Mouse (Mus musculus) hindbrain, postnatal 0 days (tissue): ENCODE results near the gene Hesx1. TPM values are rescaled to one million over a fixed set of nuclear protein-coding genes. Genes with fewer than 3 reads are reported as not detected.

ENCODE experiments used
- ATAC-seq: fragments of 200-750 bp; cut with Nextera tagmentation; 2 replicates; pipeline ENCODE4 v1.8.0; 2017; ENCODE audit warnings: mild to moderate bottlenecking, moderate TSS enrichment, moderate library complexity
- DNase-seq: peaks from one replicate; pipeline ENCODE4 v3.0.0-alpha.2; 2015; ENCODE audit warnings: low spot score
- H3K27ac ChIP-seq: fragments of 300-500 bp; sonication (generic); 2 replicates; pipeline ENCODE4 v1.5.1; 2014; ENCODE audit warnings: mild to moderate bottlenecking
- H3K27me3 ChIP-seq: fragments of 300-500 bp; sonication (generic); 2 replicates; pipeline ENCODE4 v1.6.1; 2014; ENCODE audit warnings: low read length, mixed read lengths; ENCODE audit not compliant: insufficient read depth
- H3K36me3 ChIP-seq: fragments of 300-500 bp; sonication (generic); 2 replicates; pipeline ENCODE4 v1.6.1; 2014; ENCODE audit warnings: low read length, mixed read lengths; ENCODE audit not compliant: insufficient read depth
- H3K4me1 ChIP-seq: fragments of 300-500 bp; sonication (generic); 2 replicates; pipeline ENCODE4 v1.6.1; 2014; ENCODE audit warnings: antibody characterized with exemption, low read length, mixed read lengths; ENCODE audit not compliant: insufficient read depth
- H3K4me2 ChIP-seq: fragments of 300-500 bp; sonication (generic); 2 replicates; pipeline ENCODE4 v1.6.1; 2014; ENCODE audit warnings: low read depth, mild to moderate bottlenecking, low read length, moderate library complexity, mixed read lengths
- H3K4me3 ChIP-seq: fragments of 300-500 bp; sonication (generic); 2 replicates; pipeline ENCODE4 v1.5.1; 2014; ENCODE audit warnings: low read length
- H3K9ac ChIP-seq: fragments of 300-500 bp; sonication (generic); replicated peaks from 2 replicates; pipeline ENCODE4 v1.6.1; 2014; ENCODE audit warnings: mild to moderate bottlenecking, low read length, moderate library complexity, mixed read lengths
- H3K9me3 ChIP-seq: fragments of 300-500 bp; sonication (generic); 2 replicates; pipeline ENCODE4 v1.6.1; 2016; ENCODE audit warnings: low read length, mixed read lengths
- CTCF ChIP-seq: IDR thresholded peaks from 2 replicates; pipeline ENCODE4 v1.5.1; 2016; ENCODE audit warnings: antibody characterized with exemption, control low read depth, low read depth
- WGBS: fragments of 180-500 bp; shearing (Covaris S2); extraction: QIAGEN DNeasy Blood & Tissue Kit; methylation state at CpG from one replicate; pipeline ENCODE4 v1.1.7; 2014; 5-methylcytosine and 5-hydroxymethylcytosine counted together
- polyA plus RNA-seq: library from polyadenylated mRNA; unstranded; fragments of >200 nt; fragmentation: Nextera tagmentation; extraction: Ambion mirVana; gene quantifications from 2 replicates; pipeline ENCODE4 v1.2.1, GENCODE M21; 2015
- total RNA-seq: library from RNA; depleted of rRNA; stranded (reverse); fragments of >200 nt; gene quantifications from 2 replicates; pipeline ENCODE4 v1.2.3, GENCODE M21; 2014

Hesx1 gene
- total and polyA plus RNA-seq, 2 experiments from 2014 or later: 0.59 TPM; not detected in 1

- Histone ChIP-seq H3K27ac (no peak overlapping the region), H3K4me1 (no peaks in the 10 kb centered on the region; the same call in 1 of the 2 replicates), H3K4me2 (peak overlapping the region; percentile 97), H3K9ac (0 out of 2 replicates have a peak overlapping the region, but pooled peaks have one; percentile 76), H3K27me3 (no peaks in the 10 kb centered on the region), H3K9me3 (no peaks in the 10 kb centered on the region), H3K4me3 (peak overlapping the region; percentile 99), H3K36me3 (no peaks in the 10 kb centered on the region)
- no peak for TF ChIP-seq CTCF
- ATAC-seq (no peak), DNase-seq (no peak)
- WGBS: 26% methylated on average over 12 of the region's 12 CpGs
Measured at GRCm38 (mm10) chr14:27040451-27040850, 46.2 kb downstream of the Hesx1 start.

GRCm38 (mm10) chr14:27042280-27042983, 48.2 kb downstream of the Hesx1 start:
- Histone ChIP-seq H3K27ac (no peak overlapping the region), H3K4me2 (no peak overlapping the region), H3K36me3 (no peaks in the 10 kb centered on the region), H3K9me3 (no peaks in the 10 kb centered on the region), H3K4me1 (no peaks in the 10 kb centered on the region; the same call in 1 of the 2 replicates), H3K4me3 (no peak overlapping the region), H3K27me3 (no peaks in the 10 kb centered on the region), H3K9ac (no peak overlapping the region)
- DNase-seq (no peak), ATAC-seq (no peak)
- WGBS: 52% methylated on average over 8 of the region's 8 CpGs
- TF ChIP-seq CTCF: no peak

GRCm38 (mm10) chr14:27043416-27043815, 49.2 kb downstream of the Hesx1 start:
- no peak for TF ChIP-seq CTCF

GRCm38 (mm10) chr14:27044221-27044966, 50.2 kb downstream of the Hesx1 start:
- DNase-seq (no peak), ATAC-seq (no peak)
- Histone ChIP-seq H3K4me1 (no peaks in the 10 kb centered on the region; the same call in 1 of the 2 replicates), H3K4me2 (no peak overlapping the region), H3K27ac (no peak overlapping the region), H3K9ac (no peak overlapping the region), H3K4me3 (no peak overlapping the region), H3K27me3 (no peaks in the 10 kb centered on the region), H3K9me3 (no peaks in the 10 kb centered on the region), H3K36me3 (no peaks in the 10 kb centered on the region)
- 9% methylated on average over 11 of the region's 11 CpGs for whole genome bisulfite sequencing
- TF ChIP-seq CTCF: no peak

More at GRCm38 (mm10) chr14:27043416-27043815, 49.2 kb downstream of the Hesx1 start:
- WGBS: 59% methylated on average over 5 of the region's 5 CpGs
- Histone ChIP-seq H3K36me3 (no peaks in the 10 kb centered on the region), H3K4me2 (no peak overlapping the region), H3K9me3 (no peaks in the 10 kb centered on the region), H3K4me1 (no peaks in the 10 kb centered on the region; the same call in 1 of the 2 replicates), H3K9ac (no peak overlapping the region), H3K27me3 (no peaks in the 10 kb centered on the region), H3K27ac (no peak overlapping the region; the same call in 1 of the 2 replicates), H3K4me3 (no peak overlapping the region)
- DNase-seq (no peak), ATAC-seq (no peak)

- H3K36me3 ChIP-seq: no peaks in the 10 kb centered on the region
- no peak overlapping the region for H3K4me2 ChIP-seq
- no peaks in the 10 kb centered on the region; the same call in 1 of the 2 replicates for H3K4me1 ChIP-seq
- no peak overlapping the region for H3K4me3 ChIP-seq
- no peak overlapping the region for H3K27ac ChIP-seq
- WGBS: 35% methylated on average over 2 of the region's 2 CpGs
- peak; percentile 25 for TF ChIP-seq CTCF
- H3K27me3 ChIP-seq: no peaks in the 10 kb centered on the region
- peak; percentile 43; the same call in 1 of the 2 replicates for ATAC-seq
- no peaks in the 10 kb centered on the region for H3K9me3 ChIP-seq
- H3K9ac ChIP-seq: no peak overlapping the region
- no peak for DNase-seq
Measured at GRCm38 (mm10) chr14:27044967-27045361, 50.7 kb downstream of the Hesx1 start.

- Histone ChIP-seq H3K27me3 (no peaks in the 10 kb centered on the region), H3K9ac (no peak overlapping the region), H3K4me3 (no peak overlapping the region), H3K4me2 (no peak overlapping the region), H3K4me1 (peaks cover 15% of the 10 kb centered on the region), H3K9me3 (no peaks in the 10 kb centered on the region), H3K36me3 (no peaks in the 10 kb centered on the region), H3K27ac (no peak overlapping the region; the same call in 1 of the 2 replicates)
- ATAC-seq (no peak), DNase-seq (no peak)
- TF ChIP-seq CTCF: no peak
- WGBS: 31% methylated on average over 8 of the region's 8 CpGs
Measured at GRCm38 (mm10) chr14:27048231-27048956, 54.2 kb downstream of the Hesx1 start.
